Mouse (Mus musculus) induced T-regulatory cell, adult 2 months (primary cell): ENCODE results near the gene Ubqln1.

Experiments
- DNase-seq: peaks from one replicate; pipeline ENCODE4 v3.0.0-alpha.2; 2012; ENCODE audit warnings: low read depth

The Ubqln1 gene

GRCm38 (mm10) chr13:58197981-58198640 is 17.3 kb downstream of the Ubqln1 start:
- DNase-seq = no peak

GRCm38 (mm10) chr13:58197211-58197610 is 18.2 kb downstream of the Ubqln1 start:
- DNase-seq = no peak

GRCm38 (mm10) chr13:58194908-58195307 is 20.5 kb downstream of the Ubqln1 start:
- no peak for DNase-seq

GRCm38 (mm10) chr13:58193221-58193620 is 22.2 kb downstream of the Ubqln1 start:
- DNase-seq = no peak

- no peak for DNase-seq
Measured at GRCm38 (mm10) chr13:58192146-58192545, 23.3 kb downstream of the Ubqln1 start.

- DNase-seq = no peak
Measured at GRCm38 (mm10) chr13:58191516-58191915, 23.9 kb downstream of the Ubqln1 start.

GRCm38 (mm10) chr13:58189473-58189872 is 26.0 kb downstream of the Ubqln1 start:
- DNase-seq = no peak

- DNase-seq = peak; percentile 90
Measured at GRCm38 (mm10) chr13:58188412-58188811, 27.0 kb downstream of the Ubqln1 start.

- DNase-seq = no peak
Measured at GRCm38 (mm10) chr13:58187751-58188150, 27.7 kb downstream of the Ubqln1 start.

GRCm38 (mm10) chr13:58186281-58186680 is 29.2 kb downstream of the Ubqln1 start:
- no peak for DNase-seq

GRCm38 (mm10) chr13:58184111-58184510 is 31.3 kb downstream of the Ubqln1 start:
- no peak for DNase-seq

GRCm38 (mm10) chr13:58181607-58182551 is 33.6 kb downstream of the Ubqln1 start:
- no peak for DNase-seq

- no peak for DNase-seq
Measured at GRCm38 (mm10) chr13:58177511-58178208, 37.8 kb downstream of the Ubqln1 start.

GRCm38 (mm10) chr13:58176105-58176504 is 39.3 kb downstream of the Ubqln1 start:
- DNase-seq = no peak

GRCm38 (mm10) chr13:58168119-58168518 is 47.3 kb downstream of the Ubqln1 start:
- DNase-seq = no peak

- DNase-seq = no peak
Measured at GRCm38 (mm10) chr13:58163343-58163742, 52.1 kb downstream of the Ubqln1 start.

GRCm38 (mm10) chr13:58160761-58161160 is 54.7 kb downstream of the Ubqln1 start:
- no peak for DNase-seq

GRCm38 (mm10) chr13:58158099-58158912 is 57.1 kb downstream of the Ubqln1 start:
- DNase-seq = peak; percentile 96

- DNase-seq = peak; percentile 90
Measured at GRCm38 (mm10) chr13:58157447-58158098, 57.9 kb downstream of the Ubqln1 start, which contains the start of gene Idnk. Gene Idnk (plus strand): TSS chr13:58157649.

GRCm38 (mm10) chr13:58157036-58157435 is 58.4 kb downstream of the Ubqln1 start:
- DNase-seq = no peak

GRCm38 (mm10) chr13:58156031-58156430 is 59.4 kb downstream of the Ubqln1 start:
- DNase-seq = peak; percentile 35
